Mouse (Mus musculus) testis, adult 2 months (tissue): ENCODE measurements around the gene Ugt1a6a. TPM values are rescaled to one million over a fixed set of nuclear protein-coding genes. Genes with fewer than 3 reads are reported as not detected.
"Not testable (repeated sequence)": the region's sequence is repeated elsewhere in the genome, so short reads cannot be mapped to it uniquely, and the experiment has no call there.

Experiments
- H3K27ac ChIP-seq: fragments of 200-500 bp; 2 replicates; pipeline ENCODE4 v1.5.1; 2012; ENCODE audit warnings: low read depth, low read length; ENCODE audit not compliant: control insufficient read depth, insufficient read depth
- H3K27me3 ChIP-seq: fragments of 200-500 bp; 2 replicates; pipeline ENCODE4 v1.6.1; 2012; ENCODE audit warnings: mild to moderate bottlenecking, low read length, moderate library complexity; ENCODE audit not compliant: control insufficient read depth, insufficient read depth
- H3K36me3 ChIP-seq: fragments of 200-500 bp; 2 replicates; pipeline ENCODE4 v1.6.1; 2012; ENCODE audit warnings: mild to moderate bottlenecking, low read length; ENCODE audit not compliant: control insufficient read depth, insufficient read depth
- H3K4me1 ChIP-seq: fragments of 200-500 bp; 2 replicates; pipeline ENCODE4 v1.6.1; 2012; ENCODE audit warnings: low read length; ENCODE audit not compliant: control insufficient read depth, insufficient read depth
- H3K4me3 ChIP-seq: fragments of 200-500 bp; 2 replicates; pipeline ENCODE4 v1.5.1; 2012; ENCODE audit warnings: low read depth, mild to moderate bottlenecking, low read length, moderate library complexity, mixed read lengths; ENCODE audit not compliant: control insufficient read depth
- CTCF ChIP-seq: fragments of 200-500 bp; IDR thresholded peaks from 2 replicates; pipeline ENCODE4 v1.5.1; 2012; ENCODE audit warnings: low read depth, mild to moderate bottlenecking, inconsistent platforms, low read length, moderate library complexity; ENCODE audit not compliant: control insufficient read depth, insufficient read depth, insufficient replicate concordance
- POLR2A ChIP-seq: fragments of 200-500 bp; IDR thresholded peaks from 2 replicates; pipeline ENCODE4 v1.6.1; 2012; ENCODE audit warnings: low read depth, mild to moderate bottlenecking, inconsistent platforms, low read length, moderate library complexity; ENCODE audit not compliant: control insufficient read depth
- polyA plus RNA-seq: library from polyadenylated mRNA; depleted of rRNA; stranded (reverse); fragments of >200 nt; gene quantifications from 2 replicates; pipeline ENCODE4 v1.2.3, GENCODE M21; 2012

The Ugt1a6a gene
- polyA plus RNA-seq, 1 experiment: 26.9 TPM

DNA sequence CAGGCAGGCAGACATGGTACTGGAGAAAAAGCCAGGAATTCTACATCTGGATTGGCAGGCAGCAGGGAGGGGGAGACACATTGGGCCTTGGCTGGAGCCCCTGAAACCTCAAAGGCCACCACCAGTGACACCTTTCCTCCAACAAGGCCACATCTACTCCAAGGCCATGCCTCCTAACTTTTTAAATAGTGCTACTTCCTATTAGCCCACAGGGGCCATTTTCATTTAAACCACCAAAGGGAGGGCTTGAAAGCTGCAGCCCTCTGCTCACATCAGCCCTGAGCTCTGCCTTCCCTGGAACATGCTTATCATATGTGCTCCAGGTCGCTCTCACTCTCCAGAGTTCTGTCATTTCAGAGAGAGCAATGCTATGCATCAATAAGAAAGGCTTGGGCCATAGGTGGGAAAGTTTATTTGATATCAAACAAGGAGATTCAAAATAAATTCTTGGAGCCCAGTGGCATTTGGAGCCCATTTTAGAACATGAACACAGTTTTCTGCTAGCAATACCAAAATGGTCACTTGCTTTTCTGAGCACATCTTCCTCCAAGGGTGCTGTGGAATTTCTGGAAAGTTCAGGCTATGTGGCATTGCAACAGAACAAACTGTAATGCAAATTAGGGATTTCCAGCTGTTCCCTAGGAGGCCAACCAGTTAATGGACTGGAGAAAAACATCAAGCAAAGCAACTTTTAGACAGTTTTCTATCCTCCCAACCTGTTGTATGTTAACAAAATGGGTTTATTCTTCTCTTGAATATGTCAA lies 29.8 kb upstream of the Ugt1a6a start:
- TF ChIP-seq POLR2A (no peak), CTCF (no peak)
- H3K27me3 ChIP-seq: no peaks in the 10 kb centered on the region
- no peaks in the 10 kb centered on the region for H3K36me3 ChIP-seq
- H3K4me1 ChIP-seq: no peaks in the 10 kb centered on the region
- no peak overlapping the region for H3K4me3 ChIP-seq
- no peak overlapping the region for H3K27ac ChIP-seq

DNA sequence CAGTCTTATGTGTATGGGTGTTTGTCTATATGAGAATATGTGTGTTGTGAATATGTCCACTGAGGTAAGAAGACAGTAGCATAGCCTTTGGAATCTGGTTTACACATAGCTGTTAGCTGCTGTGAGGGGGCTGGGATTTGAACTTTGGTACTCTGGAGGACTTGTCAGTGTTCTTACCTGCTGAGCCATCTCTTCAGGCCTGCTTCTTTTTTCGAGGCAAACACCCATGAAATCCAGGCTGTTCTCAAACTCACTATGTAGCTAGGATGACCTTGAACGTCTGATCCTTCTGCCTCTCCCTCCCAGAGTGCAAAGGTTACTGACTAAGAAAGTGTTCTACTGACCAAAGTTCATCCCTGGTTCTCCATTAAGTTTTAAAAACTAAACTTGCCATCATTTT lies 29.0 kb upstream of the Ugt1a6a start:
- H3K4me1 ChIP-seq: no peaks in the 10 kb centered on the region
- H3K27ac ChIP-seq: no peak overlapping the region
- no peaks in the 10 kb centered on the region for H3K36me3 ChIP-seq
- H3K4me3 ChIP-seq: no peak overlapping the region
- no peaks in the 10 kb centered on the region for H3K27me3 ChIP-seq
- no peak for TF ChIP-seq POLR2A
- no peak for TF ChIP-seq CTCF

DNA sequence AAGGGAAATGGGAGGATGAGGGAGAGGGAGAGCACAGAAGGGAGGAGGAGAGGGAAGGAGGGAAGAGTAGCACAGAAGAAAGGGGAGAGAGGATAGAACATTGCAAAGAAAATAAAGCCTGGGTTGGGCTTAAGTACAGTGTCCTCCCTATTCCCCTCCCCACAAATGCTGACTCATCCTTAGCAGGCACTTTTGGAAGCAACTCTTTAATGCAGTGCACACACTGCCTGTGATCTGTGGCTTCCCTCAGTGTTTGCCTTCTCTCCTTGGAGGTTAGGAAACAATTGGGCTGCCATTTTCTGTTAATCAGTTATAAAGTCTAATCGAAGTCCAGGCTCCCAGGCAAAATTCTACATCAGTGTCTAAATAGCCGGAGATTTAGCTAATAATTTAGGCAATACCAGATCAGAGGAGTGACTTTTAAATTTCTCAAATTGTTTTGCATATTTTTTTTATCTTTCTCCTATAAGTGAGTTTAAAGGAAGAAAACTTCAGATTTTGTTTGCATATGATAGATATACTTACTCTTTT lies 25.5 kb upstream of the Ugt1a6a start:
- not testable (repeated sequence) for H3K27me3 ChIP-seq, H3K4me3 ChIP-seq, H3K4me1 ChIP-seq, H3K27ac ChIP-seq, H3K36me3 ChIP-seq

DNA sequence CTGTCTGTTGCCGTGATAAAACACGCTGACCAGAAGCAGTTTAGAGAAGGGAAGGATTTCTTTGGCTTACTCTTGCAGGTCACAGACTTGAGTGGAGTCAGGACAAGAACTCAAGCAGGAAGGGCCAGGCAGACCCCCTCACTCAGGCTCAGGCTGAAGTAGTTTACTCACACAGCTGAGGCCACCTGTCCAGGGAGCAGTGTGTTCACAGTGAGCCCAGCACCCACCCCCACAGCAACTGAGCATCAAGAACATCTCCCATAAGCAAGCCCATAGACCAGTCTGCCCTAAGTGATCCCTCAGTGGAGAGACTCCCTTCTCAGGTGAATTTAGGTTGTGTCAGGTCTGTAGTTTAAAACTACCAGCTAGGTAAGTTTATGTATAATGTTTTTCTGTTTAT lies 25.0 kb upstream of the Ugt1a6a start:
- not testable (repeated sequence) for H3K4me1 ChIP-seq, H3K27me3 ChIP-seq, H3K27ac ChIP-seq, H3K36me3 ChIP-seq, H3K4me3 ChIP-seq

DNA sequence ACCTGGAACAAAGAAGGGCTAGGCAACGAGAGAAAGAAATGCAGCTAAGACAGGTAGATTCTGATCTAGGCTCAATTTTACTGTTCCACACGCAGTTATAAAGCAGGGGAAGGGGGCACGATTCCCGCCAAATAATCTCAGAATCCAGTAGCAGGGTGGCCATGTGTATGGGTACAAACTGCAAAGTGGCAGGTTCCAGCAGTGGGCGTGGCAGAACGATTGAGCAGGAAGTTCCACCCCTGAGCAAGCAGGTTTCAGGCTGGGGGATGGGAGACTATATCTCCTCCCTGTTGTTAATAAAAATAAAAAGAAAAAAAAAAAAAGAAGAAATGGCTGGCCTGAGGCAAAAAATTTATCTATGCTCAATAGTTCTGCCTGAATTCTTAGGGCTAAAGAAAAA lies 21.8 kb upstream of the Ugt1a6a start:
- H3K36me3 ChIP-seq, H3K27me3 ChIP-seq, H3K4me1 ChIP-seq, H3K27ac ChIP-seq, H3K4me3 ChIP-seq: not testable (repeated sequence)

DNA sequence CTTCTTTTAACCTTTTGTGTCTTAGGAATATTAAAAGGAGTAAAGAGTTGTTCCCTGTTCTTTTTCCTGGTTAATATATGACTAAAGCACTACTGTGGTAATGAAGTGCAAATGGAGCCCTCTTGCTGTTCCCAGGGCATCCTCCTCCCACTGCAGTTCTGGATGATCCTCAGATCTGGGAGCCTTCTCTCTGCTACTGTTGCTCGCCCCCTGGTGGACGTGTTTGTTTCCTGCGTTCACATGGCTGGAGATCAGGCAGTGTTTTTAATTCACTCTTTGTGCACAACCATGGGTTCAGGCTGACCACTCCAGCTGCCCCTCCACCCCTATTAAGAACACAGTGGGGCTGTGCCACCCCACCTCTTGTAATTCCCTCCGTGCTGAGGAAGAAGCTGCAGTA lies 14.1 kb upstream of the Ugt1a6a start:
- not testable (repeated sequence) for H3K36me3 ChIP-seq, H3K27me3 ChIP-seq, H3K27ac ChIP-seq, H3K4me1 ChIP-seq, H3K4me3 ChIP-seq

DNA sequence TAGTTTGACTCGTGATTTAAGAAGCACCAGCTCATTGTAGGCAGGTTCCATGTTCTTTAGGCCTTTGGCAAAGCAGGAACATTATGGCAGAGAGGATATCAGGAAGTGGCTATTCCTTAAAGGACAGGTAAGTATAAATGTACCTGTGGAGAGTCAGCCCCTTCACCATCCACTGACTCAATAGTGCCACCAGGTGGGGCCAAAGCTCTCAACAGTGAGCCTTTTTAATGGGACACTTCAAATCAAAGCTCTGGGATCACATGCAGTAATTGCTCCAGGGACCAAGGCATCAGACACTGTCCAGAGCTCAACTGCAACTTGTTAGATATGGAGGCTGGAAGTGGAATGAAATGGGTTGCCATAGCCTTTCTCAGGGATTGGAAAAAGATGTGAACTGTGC lies 13.1 kb upstream of the Ugt1a6a start:
- not testable (repeated sequence) for H3K27me3 ChIP-seq, H3K36me3 ChIP-seq, H3K4me3 ChIP-seq, H3K4me1 ChIP-seq, H3K27ac ChIP-seq

DNA sequence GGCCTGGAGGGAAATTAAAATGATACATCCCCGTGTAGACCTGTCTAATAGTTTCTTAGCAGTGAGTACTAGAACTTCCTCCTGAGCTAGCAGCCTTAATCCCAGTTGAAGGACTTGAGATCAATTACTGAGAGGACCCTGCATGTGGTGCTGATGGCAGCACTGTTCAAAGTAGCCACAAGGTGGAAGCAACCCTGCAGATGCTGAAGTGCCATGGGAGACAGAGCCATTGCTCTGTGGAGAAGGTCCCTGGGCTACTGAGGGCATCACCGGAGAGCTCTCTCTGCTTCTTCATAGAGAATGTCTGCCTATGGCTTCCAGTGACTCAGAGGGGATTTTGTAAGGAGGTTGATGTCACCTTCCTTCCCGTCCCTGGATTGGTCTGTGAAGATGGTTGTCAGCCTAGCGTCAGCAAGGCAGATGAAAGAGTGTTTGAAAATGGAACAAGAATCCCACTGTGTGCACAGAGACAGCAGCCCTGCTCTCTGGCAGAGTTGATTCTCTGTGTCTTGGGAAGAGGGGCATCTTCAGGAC lies 8.7 kb upstream of the Ugt1a6a start:
- not testable (repeated sequence) for H3K27me3 ChIP-seq, H3K27ac ChIP-seq, H3K36me3 ChIP-seq, H3K4me1 ChIP-seq, H3K4me3 ChIP-seq

DNA sequence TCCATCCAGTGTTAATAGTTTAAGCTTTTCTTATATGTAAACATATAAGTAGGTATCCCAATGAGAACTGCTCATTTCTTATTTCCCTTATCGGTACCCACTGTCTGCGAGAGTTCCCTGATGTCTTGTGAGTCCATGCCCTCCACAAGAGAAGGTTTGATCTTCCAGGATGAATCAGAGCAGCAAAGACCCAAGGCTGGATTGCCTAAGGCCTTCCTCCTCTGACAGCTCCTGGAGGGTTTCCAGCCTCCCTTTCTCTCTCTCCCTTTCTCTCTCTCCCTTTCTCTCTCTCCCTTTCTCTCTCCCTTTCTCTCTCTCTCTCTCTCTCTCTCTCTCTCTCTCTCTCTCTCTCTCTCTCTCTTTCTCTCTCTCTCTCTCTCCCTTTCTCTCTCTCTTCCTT lies 5.5 kb upstream of the Ugt1a6a start:
- not testable (repeated sequence) for H3K4me3 ChIP-seq, H3K27me3 ChIP-seq, H3K36me3 ChIP-seq, H3K4me1 ChIP-seq
- 0 out of 2 replicates have a peak overlapping the region, but pooled peaks have one; percentile 21 for H3K27ac ChIP-seq

DNA sequence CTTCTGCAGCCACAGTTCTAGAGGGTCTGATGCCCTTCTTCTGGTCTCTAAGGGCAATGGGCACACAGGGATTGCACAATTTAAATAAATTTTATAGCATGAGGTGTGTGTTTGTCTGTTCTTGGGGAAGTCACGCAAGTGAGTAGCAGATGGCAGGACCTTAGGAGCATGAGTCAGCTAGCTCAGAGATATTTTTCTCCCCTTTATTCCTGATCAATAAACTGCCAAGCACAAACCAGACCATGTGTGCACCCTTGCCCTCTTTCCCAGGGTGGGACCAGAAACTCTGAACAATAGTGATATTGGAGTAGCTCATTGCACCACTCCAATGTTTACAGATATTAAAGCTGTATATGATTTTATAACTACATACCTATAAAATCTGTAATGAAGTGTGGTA lies 4.4 kb upstream of the Ugt1a6a start:
- H3K27me3 ChIP-seq, H3K4me1 ChIP-seq, H3K27ac ChIP-seq, H3K4me3 ChIP-seq, H3K36me3 ChIP-seq: not testable (repeated sequence)
